Mouse (Mus musculus) kidney, adult 11 months (tissue): ENCODE measurements at regions not wholly inside any gene's neighbourhood (a gene's known extent, or its start where the extent isn't known, plus 50 kb on each side); places are given as distances from the start of the nearest gene placed in this dataset.

Source experiments
- DNase-seq: peaks from one replicate; pipeline ENCODE4 v3.0.0; 2022

DNA sequence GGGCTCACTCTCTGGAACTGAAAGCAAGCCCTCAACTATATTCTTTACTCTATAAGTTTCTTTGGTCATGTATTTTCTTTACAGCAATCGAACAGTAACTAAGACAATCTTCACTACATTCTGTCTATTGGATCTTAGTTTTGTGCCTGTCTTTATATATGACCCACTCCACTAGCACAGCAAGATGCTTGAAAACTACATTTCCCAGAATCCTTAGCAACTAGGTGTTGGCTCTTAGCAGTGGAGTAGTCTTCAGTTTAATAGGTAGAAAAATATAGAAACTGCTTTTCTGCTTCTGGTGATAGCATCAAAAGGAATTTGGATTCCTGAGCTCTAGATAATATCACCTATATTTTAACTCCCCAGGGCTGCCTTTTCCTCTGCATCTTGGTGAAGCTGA, 245.9 kb upstream of the Xylt1 start:
- DNase-seq: no peak

DNA sequence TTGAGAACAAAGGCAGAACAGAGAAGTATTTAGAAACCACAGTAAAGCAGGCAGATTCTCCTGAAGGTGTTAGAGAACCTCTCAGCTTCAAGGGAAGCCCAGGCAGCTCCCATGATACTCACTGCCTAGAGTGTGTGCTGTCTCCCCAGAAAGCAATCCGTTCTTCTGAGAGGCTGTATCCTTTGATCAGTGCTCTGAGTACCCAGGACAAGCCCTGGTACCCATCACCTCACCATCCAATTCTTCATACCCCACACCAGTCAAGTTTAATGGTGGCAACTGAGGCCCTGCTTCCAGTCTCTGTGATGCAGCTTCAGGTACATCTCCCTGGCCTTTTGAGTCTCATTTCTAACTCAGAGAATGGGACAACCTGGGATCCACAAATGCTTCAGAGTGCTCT, 242.1 kb upstream of the Xylt1 start:
- DNase-seq: no peak

DNA sequence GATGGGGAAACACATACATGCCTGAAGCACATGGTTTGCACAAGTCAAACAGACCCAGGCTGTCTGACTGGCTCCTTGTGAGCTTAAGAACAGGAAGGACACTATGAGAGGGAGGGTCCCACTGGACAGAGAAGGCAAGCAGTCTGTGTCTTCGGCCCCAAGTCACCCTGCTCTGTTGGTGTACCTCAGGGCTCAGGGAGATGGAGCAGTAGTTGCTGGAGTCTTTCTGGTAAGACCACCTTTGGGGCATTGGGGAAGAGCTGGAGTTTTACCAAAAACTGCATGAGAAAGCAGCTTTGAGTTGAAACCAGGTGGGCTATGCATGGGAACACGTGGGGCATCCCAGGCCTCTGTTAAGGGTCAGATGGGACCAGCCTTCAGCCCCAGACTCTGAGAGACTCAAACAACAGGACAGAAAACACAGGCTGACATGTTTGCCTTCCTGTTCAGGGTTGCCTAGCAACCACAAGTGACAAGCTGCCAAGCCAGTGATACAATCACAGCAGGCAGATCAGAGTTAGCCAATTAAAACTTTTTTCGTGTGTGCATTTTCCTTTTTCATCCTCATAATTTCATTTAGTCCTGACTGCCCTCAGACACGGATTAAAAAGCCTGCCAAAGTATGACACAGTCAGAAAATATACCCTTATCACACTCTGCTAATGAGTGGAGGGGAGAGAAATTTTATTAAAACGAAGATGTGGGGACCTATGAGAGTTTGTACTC, 241.4 kb upstream of the Xylt1 start:
- no peak for DNase-seq

DNA sequence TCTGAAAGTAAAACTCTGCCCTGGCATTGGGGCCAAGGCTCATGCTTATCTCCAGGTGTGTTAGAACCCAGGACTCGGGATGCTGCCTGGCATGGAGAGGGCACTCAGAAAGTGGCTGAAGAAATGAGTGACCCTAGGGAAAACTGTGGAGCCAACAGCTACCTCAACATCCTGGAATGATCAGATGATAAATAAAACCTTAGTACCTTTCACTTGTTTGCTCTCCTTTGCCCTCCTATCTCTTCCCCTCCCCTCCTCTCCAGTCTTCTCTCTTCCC, 240.9 kb upstream of the Xylt1 start:
- DNase-seq: no peak

DNA sequence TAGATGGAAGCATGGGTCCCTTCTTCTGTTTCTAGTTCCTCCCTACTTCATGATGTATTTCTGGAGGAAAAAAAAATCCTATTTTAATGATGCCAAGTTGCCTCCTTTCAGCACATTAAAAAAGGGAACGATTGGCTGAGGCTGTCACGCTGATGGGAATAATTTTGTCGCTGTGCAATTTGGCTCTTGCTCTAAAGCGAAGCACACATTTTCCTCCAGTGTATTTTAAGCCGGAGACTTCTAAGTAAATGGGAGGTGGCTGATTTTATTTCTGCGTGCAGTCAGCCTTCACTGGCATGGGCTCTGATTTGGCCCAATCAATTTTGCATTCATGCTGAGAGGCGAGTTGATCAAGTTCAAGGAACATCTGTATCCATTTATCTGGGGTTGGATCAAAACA, 234.0 kb upstream of the Xylt1 start:
- DNase-seq: no peak

DNA sequence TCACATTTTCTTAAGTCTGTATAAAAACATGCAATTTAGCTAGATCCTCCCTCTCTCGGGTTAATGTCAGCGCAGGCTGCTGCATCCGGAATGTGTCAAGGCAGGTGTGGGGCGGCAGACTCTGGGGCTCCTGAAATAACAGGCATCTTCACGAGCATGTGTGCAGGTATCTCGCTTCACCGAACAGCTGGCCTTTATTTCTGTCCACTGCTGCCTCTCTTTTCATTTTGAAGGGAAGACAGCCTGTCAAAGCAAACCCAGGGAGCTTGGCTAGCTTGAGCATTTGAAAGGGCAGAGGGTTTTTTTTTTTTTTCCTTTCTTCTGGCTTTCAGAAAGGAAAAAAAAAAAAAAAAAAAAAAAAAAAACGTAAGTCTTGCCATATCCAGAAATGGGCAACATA, 230.4 kb upstream of the Xylt1 start:
- DNase-seq: no peak

DNA sequence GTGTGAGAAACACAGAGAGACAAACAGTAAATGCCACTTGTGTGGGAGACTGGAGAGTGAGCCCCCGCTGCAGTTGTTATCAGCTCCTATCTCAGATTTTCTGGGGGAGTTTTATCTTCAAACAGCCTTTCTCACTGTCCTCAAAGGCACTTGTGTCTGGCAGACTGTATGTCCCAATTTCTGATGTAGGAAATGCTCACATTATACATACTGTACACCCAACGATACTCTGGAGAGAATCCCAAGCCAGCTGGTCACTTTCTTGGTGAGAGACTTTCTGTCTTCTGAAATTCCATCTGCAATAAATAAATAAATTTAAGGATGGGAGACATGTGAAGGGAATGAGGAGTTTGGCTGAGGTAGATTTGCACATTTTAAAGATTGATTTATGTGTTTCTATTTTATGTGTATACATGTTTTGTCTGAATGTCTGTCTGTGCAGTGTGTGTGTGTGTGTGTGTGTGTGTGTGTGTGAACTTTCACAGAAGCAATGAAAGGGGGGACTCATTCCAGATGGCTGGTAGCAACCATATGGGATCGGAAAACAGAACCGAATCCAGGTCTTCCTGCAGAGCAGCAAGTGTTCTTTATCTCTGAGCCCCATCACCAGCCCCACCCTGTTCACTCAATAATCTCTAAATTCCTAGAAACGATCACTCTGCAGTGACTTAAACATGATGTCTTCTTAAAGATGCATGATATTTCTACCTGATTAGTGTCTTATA, 226.8 kb upstream of the Xylt1 start:
- DNase-seq: no peak

DNA sequence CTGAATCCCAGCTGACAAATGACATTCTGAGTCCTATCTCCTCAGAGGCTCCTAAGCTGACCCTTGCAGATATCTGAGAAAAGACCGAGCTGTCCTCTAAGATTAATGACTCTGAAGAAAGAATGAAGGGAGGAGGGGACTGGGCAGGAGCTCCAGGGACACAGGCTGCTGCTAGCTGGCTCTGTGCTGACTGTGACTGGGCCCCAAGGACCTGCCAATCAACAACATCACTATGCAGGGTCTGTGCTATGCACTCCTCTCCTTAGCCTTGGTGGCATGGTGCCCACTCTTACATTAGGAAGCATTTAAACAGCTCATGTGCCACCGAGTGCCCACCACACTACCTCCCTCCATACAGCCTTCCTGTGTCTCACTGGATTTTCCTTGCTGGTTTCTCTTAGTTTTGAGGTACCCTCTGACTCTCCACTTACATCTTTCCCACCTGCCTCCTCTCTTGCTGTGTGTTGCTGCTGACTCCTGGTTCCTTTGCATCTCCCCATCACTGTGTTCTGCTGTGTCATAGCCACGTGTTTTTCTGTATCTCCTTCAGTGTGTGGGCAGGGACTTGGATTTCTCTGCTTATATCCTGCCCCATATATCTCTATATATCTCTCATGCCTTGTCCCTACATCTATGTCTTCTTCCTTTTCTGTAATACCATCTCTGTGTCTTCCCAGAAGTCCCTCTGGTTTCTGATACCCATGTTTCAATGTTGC, 219.4 kb upstream of the Xylt1 start:
- DNase-seq: no peak

DNA sequence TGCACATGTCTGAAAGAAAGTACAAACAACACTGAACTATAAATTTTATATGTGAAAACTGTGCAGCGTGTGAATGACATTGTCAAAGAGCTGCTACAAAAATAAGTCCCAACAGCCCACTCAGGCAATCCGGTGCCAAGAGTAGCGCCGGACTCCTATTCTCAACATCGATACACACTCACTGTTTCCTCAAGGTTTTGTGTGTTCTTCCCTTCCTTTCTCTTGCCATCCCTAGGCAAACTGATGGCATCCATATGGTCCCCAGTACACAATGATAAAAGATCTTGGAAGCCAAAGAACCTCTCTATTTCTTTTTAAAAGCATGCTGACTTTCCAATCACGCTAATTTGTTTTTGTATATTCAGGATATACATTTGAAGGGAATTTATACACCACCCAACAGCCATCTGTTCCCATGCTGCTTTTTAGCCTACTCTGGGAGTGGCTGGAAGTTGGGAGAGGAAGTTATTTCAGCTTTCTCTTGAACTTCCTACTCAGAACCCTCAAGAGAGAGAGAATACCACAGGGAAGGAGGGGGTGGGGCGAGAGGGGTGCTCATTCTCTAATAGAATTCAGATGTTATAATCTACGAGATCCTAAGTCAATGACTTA, 205.9 kb upstream of the Xylt1 start:
- no peak for DNase-seq

DNA sequence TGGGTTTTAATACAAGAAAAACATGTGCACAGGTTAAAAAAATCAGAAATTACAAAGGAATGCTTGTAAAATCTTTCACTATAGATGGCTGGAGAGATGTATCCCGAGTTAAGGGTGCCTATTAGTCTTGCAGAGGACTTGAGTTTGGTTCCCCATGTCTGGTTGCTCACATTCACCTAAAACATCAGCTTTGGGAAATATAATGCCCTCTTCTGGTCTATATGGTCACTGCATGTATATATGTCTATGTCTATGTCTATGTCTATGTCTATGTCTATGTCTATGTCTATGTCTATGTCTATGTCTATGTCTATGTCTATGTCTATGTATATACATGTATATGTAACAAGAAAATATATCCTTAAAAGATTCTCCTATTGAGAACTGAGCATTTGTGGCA, 196.8 kb upstream of the Xylt1 start:
- no peak for DNase-seq

DNA sequence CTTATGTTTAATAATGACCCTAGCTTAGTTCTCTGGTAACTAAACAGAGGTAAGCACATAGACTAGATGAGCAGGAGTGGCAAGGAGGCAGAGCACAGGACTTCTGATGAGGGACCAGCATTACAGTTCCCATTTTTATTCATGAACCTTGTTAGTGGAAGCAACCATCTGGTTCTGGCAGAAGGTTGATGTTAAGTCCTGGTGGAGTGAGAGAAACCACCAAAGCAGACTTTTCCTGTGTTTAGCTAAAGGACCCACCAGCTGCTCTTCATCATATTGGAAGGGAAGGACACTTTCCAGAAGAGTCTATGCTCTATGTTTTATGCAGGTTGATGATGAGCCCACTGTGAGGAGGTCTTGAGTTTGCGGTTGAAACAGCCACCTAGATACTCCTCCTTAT, 194.9 kb upstream of the Xylt1 start:
- no peak for DNase-seq

DNA sequence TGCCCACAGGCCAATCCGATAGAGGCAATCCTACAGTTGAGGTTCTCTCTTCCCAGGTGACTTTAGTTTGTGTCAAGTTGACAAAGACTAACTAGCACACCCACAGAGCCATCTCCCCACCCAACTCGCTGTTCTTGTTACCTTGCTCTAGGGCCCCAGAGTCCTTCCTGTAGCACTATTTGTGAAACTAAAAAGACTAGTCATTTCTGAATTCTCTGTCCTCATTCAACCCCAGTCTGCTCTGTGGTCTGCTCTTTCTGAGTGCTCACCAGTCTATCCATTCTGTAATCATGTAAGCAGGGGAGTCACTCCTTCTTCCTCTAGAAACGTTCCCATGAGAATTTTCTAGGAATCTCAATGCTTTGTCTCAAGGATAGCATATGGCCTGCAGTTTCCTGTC, 184.2 kb upstream of the Xylt1 start:
- DNase-seq: no peak

DNA sequence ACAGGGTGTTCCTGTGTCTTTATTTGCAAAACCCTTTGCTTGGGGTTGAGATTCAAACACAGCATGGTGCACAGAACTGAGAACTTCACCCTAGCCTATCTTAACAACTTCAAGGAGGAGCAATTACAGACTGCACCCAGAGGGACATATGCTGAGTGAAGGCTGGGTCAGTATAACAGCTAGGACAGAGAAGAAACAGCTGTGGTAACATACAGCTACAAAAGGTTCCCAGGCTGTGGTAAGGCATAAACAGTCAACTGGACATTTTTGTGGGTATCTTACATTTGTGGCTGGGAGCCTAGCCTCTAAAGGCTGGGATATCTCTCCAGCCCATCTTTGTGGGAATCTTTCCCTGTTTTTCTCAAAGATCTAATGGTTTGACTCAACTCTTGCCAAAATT, 154.5 kb upstream of the Xylt1 start:
- DNase-seq: no peak

DNA sequence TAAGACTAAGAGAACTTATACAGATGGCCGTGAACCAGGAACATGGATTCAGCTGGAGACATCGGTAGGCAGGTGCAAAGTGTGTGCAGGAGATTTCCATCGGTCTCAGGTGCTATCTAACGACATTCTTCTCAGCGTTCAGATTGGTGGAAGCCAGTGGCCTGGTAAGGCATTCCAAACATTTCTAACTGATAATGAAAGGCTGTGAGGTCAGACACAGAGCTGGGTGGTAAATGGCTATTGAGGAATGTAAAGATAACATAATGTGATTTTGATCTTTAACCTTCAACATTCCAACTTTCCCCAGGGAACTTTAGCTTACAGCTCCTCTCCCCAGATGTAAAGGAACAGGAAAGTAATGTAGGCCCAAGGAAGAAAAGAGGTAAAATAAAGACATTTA, 151.2 kb upstream of the Xylt1 start:
- no peak for DNase-seq

DNA sequence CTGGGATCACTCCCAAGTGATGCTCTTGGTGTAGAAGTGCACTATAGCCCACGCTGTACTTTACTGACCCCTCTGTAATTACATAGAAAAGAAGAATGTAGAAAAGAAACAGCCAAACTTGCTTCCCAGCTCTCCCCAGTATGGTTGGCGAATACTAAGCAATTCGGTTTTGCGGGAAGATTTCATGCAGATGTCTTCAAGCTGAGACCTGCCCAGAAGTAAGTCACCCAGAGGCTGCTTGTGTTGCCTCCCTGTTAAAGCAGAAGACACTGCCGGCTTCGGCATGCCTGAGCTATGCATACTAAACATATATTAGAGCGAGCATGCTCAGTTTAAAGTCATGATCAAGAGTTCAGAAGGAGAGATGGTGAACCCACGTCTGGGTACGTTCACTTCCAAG, 124.0 kb upstream of the Xylt1 start:
- no peak for DNase-seq

DNA sequence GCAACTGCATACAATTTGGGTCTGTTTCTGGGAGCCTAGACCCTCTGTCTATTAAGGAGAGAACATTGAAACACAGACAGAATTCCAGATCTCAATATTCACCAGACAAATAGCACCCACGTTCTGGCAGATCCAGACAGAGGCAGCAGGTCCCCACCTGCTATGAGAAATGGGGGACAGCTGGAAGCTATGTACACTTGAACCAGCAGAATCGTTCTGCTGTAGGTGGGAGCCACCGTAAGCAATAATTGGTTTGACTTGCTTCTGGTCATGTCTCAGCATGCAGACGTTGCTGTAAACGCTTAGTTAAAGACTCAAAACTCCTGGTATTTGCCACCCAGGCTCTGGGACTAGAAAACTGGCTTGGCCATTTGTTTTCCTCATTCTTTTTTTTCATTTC, 122.2 kb upstream of the Xylt1 start:
- no peak for DNase-seq

DNA sequence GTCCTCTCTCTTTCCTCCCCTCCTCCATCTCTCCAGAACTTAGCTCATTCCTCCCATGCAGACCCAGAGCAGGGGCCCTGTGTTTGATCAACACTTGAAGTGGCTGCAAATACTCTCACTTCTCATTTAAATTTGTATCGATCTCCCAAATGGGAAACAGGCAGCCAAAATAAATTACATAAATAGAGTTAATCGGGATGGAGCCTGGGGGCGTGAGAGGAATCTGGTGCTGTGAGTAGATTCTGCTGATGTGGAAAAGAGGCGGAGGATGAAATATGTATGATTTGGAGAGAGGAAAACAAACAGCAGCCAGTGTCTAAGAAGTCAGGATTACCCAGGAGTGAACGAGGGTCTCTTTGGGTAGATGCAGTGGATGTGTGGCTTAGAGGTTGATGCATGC, 121.6 kb upstream of the Xylt1 start:
- no peak for DNase-seq

DNA sequence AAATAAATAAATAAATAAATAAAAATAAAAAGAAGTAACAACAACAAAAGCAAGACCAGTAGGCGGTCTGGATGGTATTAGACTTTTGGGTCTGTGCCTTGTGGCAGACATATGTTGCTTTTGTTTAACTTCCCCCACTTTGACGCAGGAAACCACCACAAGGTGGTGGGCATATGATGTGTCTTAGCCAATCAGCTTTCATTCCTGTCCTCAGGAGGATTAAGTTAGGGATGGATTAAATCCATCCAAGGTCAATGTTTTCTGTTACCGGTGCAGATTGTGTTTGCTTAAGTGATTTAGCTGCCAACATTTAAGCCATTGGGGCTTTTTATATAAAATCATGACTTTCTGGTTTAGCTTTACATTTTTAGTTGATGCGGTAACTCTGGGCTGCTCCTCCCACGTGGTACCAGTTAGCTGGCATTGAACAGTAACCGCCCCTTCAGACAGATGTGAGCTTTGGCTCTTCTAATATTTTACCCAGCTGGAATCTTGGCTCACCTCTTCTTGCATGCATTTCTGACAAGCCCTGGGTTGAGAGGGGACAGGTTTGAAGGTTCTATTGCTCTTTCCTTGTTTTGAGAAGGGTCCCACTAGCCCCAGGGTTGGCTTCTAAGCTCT, 121.0 kb upstream of the Xylt1 start:
- no peak for DNase-seq

DNA sequence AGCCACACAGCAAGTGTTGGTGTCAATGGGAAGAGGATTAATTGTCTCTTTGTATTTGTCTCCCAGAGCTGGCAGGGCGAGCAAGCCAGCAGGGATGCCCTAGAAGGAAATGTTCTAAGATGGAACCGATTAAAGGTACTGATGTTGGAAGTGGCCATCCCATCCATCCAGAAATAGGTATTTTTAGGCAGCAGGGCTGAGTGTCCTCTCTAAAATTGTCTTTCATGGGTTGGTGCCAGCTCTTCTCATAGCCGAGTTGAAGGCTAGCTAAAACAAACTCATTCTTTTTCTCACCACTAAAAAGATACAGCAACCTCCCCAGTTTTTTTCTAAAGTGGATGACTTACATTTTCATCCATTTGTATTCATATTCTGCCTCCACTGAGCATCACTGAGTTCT, 120.2 kb upstream of the Xylt1 start:
- no peak for DNase-seq

DNA sequence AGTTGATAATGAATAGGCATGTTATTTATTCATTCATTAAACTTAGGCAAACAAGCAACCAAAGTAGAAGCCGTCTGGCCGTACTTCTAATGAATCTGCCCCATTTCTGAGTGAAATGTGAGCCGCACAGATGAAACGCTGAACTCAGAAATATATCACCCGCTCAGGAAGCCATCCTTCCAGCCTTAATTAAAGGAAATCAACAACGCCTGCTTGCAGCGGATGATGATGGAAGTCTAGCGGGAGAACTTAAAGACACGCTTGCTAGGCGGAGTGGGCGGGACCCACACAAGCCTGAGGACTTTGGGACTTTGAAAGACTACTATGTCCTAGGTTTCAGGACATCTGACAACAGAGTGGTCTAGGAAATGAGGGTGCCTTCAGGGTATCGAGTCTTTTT, 117.7 kb upstream of the Xylt1 start:
- DNase-seq: no peak

DNA sequence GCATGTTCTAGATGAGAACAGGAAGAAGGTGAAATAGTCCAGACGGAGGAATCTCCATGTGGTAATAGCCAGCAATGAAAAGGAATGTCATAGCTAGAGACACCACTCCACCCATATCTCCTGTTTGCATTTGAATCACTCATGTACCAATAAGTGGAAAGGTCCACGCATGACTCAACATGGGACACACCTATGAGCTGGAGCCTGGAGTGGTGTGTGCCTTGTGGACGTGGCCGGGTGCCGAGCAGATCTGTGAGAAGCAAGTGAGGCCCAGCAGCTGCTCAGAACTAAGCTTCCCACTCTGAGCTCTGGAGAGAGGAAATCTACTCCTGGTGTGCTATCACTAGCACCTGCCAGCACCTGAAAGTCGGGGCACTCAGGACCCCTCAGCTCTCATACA, 116.4 kb upstream of the Xylt1 start:
- DNase-seq: no peak

DNA sequence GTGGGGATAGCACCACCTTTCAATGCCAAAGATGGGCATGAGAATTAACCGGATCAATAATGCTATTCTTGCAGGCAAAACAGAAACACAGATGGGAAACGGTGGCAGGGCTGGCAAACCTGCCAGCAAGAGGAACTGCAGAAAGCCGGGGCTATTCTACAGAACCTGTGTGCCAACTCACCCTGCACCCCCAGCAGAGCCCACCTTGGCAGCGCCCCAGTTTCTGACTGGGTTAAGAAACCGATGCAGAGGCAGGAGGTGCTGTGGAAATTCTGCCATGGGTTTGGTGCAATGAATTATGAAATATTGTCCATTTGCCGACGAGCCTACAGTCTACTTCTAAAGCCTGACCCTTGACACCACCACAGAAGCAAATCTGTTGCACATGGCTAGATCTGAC, 112.7 kb upstream of the Xylt1 start:
- DNase-seq: no peak

DNA sequence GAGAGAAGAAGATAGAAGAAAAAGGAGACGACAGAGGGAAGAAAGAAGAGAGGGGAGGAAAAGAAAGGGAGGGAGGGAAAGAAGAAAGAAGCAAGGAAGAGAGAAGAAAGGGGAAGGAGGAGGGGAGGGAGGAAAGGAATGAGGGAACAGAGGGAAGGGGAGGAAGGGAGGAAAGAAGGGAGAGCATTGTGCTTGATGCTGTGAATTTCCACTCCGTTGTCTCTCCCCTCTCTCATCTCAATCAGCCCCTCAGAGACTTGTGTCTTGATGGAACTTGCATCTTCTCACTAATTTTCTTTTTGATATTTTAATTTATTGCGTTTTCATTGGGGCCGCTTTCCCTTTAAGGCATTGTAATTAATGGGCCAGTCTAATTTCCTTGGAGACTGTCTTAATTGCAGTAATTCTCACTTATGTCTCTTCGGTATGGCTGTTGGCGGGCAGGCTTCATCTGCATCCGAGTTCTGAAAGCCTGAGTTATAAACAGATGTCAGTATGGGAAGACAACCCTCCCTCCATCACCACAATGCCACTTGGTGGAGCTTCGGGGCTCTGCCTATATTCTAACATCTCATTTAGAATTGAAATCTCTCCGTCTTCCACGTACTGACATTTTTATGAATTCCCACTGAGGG, 111.4 kb upstream of the Xylt1 start:
- DNase-seq: no peak
